Mouse (Mus musculus) lung, embryonic 14.5 days (tissue): ENCODE measurements at regions not wholly inside any gene's neighbourhood (a gene's known extent, or its start where the extent isn't known, plus 50 kb on each side); places are given as distances from the start of the nearest gene placed in this dataset.
"Not testable (repeated sequence)": the region's sequence is repeated elsewhere in the genome, so short reads cannot be mapped to it uniquely, and the experiment has no call there.

Experiments
- ATAC-seq: fragments of 200-750 bp; cut with Nextera tagmentation; 2 replicates; pipeline ENCODE4 v1.8.0; 2017; ENCODE audit warnings: mild to moderate bottlenecking, moderate TSS enrichment, moderate library complexity; ENCODE audit not compliant: insufficient read depth
- DNase-seq: peaks from one replicate; pipeline ENCODE4 v3.0.0-alpha.2; 2015
- H3K27ac ChIP-seq: fragments of 300-500 bp; sonication (generic); 2 replicates; pipeline ENCODE4 v1.5.1; 2014; ENCODE audit warnings: low read depth, mild to moderate bottlenecking, moderate library complexity
- H3K27me3 ChIP-seq: fragments of 300-500 bp; sonication (generic); 2 replicates; pipeline ENCODE4 v1.6.1; 2014; ENCODE audit warnings: low read length, control low read depth; ENCODE audit not compliant: insufficient read depth
- H3K36me3 ChIP-seq: fragments of 300-500 bp; sonication (generic); 2 replicates; pipeline ENCODE4 v1.6.1; 2014; ENCODE audit warnings: control low read depth; ENCODE audit not compliant: insufficient read depth
- H3K4me1 ChIP-seq: fragments of 300-500 bp; sonication (generic); 2 replicates; pipeline ENCODE4 v1.6.1; 2014; ENCODE audit warnings: antibody characterized with exemption, control low read depth; ENCODE audit not compliant: insufficient read depth
- H3K4me2 ChIP-seq: fragments of 300-500 bp; sonication (generic); 2 replicates; pipeline ENCODE4 v1.6.1; 2014; ENCODE audit warnings: mild to moderate bottlenecking
- H3K4me3 ChIP-seq: fragments of 300-500 bp; sonication (generic); 2 replicates; pipeline ENCODE4 v1.5.1; 2014; ENCODE audit warnings: low read depth, low read length
- H3K9ac ChIP-seq: fragments of 300-500 bp; sonication (generic); 2 replicates; pipeline ENCODE4 v1.6.1; 2014
- H3K9me3 ChIP-seq: fragments of 300-500 bp; sonication (generic); 2 replicates; pipeline ENCODE4 v1.6.1; 2016; ENCODE audit warnings: low read depth, low read length, control low read depth
- CTCF ChIP-seq: IDR thresholded peaks from 2 replicates; pipeline ENCODE4 v1.5.1; 2016; ENCODE audit warnings: antibody characterized with exemption, low read depth
- WGBS: fragments of 180-500 bp; shearing (Covaris S2); extraction: QIAGEN DNeasy Blood & Tissue Kit; methylation state at CpG from one replicate; pipeline ENCODE4 v1.1.7; 2014; 5-methylcytosine and 5-hydroxymethylcytosine counted together

- Histone ChIP-seq H3K4me2 (peak overlapping the region; percentile 52), H3K4me3 (peak overlapping the region; percentile 15)
- H3K27ac ChIP-seq, H3K4me1 ChIP-seq, H3K9ac ChIP-seq, H3K27me3 ChIP-seq, H3K9me3 ChIP-seq, H3K36me3 ChIP-seq: not testable (repeated sequence)
- 47% methylated on average over 20 of the region's 20 CpGs for WGBS
- peak; percentile 91 for ATAC-seq
- DNase-seq: peak; percentile 52
Observed at GRCm38 (mm10) chr7:60733331-60733994, 593.4 kb upstream of the Snrpn start.

GRCm38 (mm10) chr7:60728108-60728721 lies 588.2 kb upstream of the Snrpn start:
- H3K4me3 ChIP-seq, H3K27me3 ChIP-seq, H3K27ac ChIP-seq, H3K36me3 ChIP-seq, H3K4me1 ChIP-seq, H3K9ac ChIP-seq, H3K9me3 ChIP-seq, H3K4me2 ChIP-seq: not testable (repeated sequence)
- WGBS: 15% methylated on average over 5 of the region's 5 CpGs
- DNase-seq (peak; percentile 73), ATAC-seq (peak; percentile 47; the same call in 1 of the 2 replicates)
- TF ChIP-seq CTCF: peak; percentile 69
